Mouse (Mus musculus) myocyte (in vitro differentiated cells): ENCODE results near the gene Lekr1.

Source experiments
- CEBPB ChIP-seq: IDR thresholded peaks from 2 replicates; pipeline ENCODE4 v1.6.1; 2011; ENCODE audit warnings: mild to moderate bottlenecking, moderate library complexity; ENCODE audit not compliant: poor library complexity, insufficient read depth, severe bottlenecking
- E2F4 ChIP-seq: IDR thresholded peaks from one replicate; pipeline ENCODE4 v1.6.1; 2011; ENCODE audit warnings: mild to moderate bottlenecking, control low read depth, moderate library complexity; ENCODE audit not compliant: insufficient read depth
- MAX ChIP-seq: IDR thresholded peaks from one replicate; pipeline ENCODE4 v1.6.1; 2011; ENCODE audit warnings: low read depth, mild to moderate bottlenecking, control low read depth
- MYOD1 ChIP-seq, 3 experiments: IDR thresholded peaks; one replicate each; pipeline ENCODE4 v1.6.1; 2011; ENCODE audit warnings: control low read depth in 2 of 3, low read depth in 2 of 3, mild to moderate bottlenecking in 2 of 3, moderate library complexity in 1 of 3; ENCODE audit not compliant: insufficient read length in 2 of 3, control insufficient read depth in 1 of 3
- MYOG ChIP-seq, 3 experiments: IDR thresholded peaks; one replicate each; pipeline ENCODE4 v1.6.1; 2011; ENCODE audit warnings: control low read depth in 2 of 3, low read depth in 2 of 3, mild to moderate bottlenecking in 2 of 3; ENCODE audit not compliant: insufficient read length in 2 of 3, control insufficient read depth in 1 of 3, insufficient read depth in 1 of 3
- POLR2A ChIP-seq: IDR thresholded peaks from one replicate; pipeline ENCODE4 v1.6.1; 2011; ENCODE audit warnings: low read depth, mild to moderate bottlenecking, control low read depth, moderate library complexity; ENCODE audit not compliant: insufficient read length
- POLR2AphosphoS2 ChIP-seq: IDR thresholded peaks from one replicate; pipeline ENCODE4 v1.6.1; 2011; ENCODE audit warnings: low read depth, control low read depth; ENCODE audit not compliant: insufficient read length
- REST ChIP-seq: IDR thresholded peaks from one replicate; pipeline ENCODE4 v1.6.1; 2011; ENCODE audit warnings: mild to moderate bottlenecking, control low read depth, moderate library complexity; ENCODE audit not compliant: insufficient read depth, insufficient read length
- SRF ChIP-seq: IDR thresholded peaks from one replicate; pipeline ENCODE4 v1.6.1; 2011; ENCODE audit warnings: low read depth; ENCODE audit not compliant: control insufficient read depth, insufficient read length
- TCF12 ChIP-seq: IDR thresholded peaks from one replicate; pipeline ENCODE4 v1.6.1; 2011; ENCODE audit warnings: mild to moderate bottlenecking, control low read depth; ENCODE audit not compliant: poor library complexity, insufficient read depth, severe bottlenecking
- TCF3 ChIP-seq: IDR thresholded peaks from one replicate; pipeline ENCODE4 v1.6.1; 2011; ENCODE audit warnings: low read depth, control low read depth; ENCODE audit not compliant: insufficient read length
- USF1 ChIP-seq: IDR thresholded peaks from one replicate; pipeline ENCODE4 v1.6.1; 2011; ENCODE audit warnings: low read depth, mild to moderate bottlenecking, control low read depth, moderate library complexity

DNA sequence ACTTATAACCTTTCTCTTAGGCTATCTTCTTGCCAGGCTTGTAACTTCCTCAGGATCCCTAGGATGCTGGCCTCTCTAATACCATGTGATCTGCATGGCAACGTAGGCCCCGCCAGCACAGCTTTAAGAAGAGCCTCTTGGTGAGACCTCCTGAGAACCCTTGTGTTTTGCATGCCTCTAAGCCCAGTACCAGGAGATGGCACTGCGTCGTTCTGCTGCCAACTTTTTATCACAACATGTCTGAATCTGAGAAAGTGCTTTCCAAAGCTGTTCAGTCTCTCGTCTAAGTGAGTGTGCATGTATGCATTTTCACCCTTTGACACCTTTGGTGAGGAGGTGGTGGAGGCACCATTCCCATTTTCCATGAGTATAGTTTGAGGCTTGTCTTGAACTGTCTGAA, 116.2 kb downstream of the Lekr1 start:
- TF ChIP-seq TCF3 = no peak
- TF ChIP-seq POLR2A = no peak
- no peak for TF ChIP-seq MAX
- TF ChIP-seq MYOD1 (IDR thresholded peaks at IDR 0.05; ENCODE audit: control insufficient read depth in 1 of 3, insufficient read length in 2 of 3, low read depth in 2 of 3) = no peak
- TF ChIP-seq SRF = no peak
- no peak for TF ChIP-seq POLR2AphosphoS2
- TF ChIP-seq TCF12 = no peak
- TF ChIP-seq E2F4 = no peak
- TF ChIP-seq USF1 = no peak
- TF ChIP-seq MYOG (IDR thresholded peaks at IDR 0.05; ENCODE audit: control insufficient read depth in 1 of 3, insufficient read depth in 1 of 3, insufficient read length in 2 of 3, low read depth in 2 of 3) = no peak
- TF ChIP-seq CEBPB = no peak
- no peak for TF ChIP-seq REST
